Comparison of ENCODE assay signal across 11 mouse cellular contexts in the genomic region with DNA sequence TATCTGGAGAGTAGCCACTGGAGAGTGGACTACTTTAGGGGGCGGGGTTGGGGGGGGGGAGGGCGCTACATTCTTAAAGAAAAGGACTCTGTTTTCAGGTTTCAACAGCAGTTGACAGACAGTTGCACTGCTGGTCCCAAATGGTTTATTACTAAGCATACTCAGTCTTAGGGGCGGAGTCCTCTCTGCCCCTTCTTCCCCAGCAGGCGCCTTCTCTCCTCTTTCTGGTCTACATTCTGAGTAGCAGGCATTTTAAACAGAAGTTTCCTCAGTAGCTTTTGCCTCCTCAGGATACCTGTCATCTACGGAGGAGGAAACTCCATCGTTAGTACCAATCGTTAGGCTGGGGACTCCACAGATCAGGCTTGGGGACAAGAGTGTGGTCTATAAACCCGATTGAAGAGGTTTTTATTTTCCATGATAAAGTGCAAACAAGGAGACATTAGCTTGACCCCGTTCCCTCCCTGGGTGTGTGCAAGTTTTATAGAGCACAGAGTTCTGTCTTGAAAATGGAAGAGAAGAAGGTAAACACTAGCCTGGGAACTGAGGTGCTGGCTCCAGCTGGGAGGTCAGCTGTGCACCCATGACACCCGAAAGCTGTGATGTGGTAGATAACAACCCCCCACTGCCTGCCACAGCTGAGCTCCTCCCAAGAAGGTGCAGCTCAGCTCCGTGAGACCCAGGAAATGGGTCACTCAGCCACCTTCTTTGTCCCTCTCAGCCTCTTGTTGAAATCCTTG.
DNase-seq lines count a peak whose midpoint lies in the region; ATAC-seq and TF ChIP-seq lines count a peak whose summit lies in the region.
"Had no signal": no experiment of that assay in that cellular context is flagged by ENCODE, and none has a peak within 500 bp of the region (broad histone marks: within the 10 kb centered on the region; RNA-seq: fewer than 3 reads in every experiment).

No protein-coding gene starts in this region.

- H3K4me3 ChIP-seq in kidney, embryonic 14.5 days (ENCODE audit: low read length): no peak overlapping the region
- H3K4me3 ChIP-seq in liver, postnatal 0 days (ENCODE audit: low read depth, low read length): no peak overlapping the region
- H3K4me3 ChIP-seq in thymus, adult 2 months (ENCODE audit: control insufficient read depth, insufficient read depth, low read length): no peak overlapping the region; the same call in 1 of the 2 replicates
- no peak overlapping the region for H3K4me3 ChIP-seq in midbrain, embryonic 13.5 days (replicated peaks)
- H3K4me3 ChIP-seq in layer of hippocampus, adult 2 months: no peak overlapping the region
- H3K4me3 ChIP-seq: erythroblast, embryonic 14.5 days; limb, embryonic 13.5 days; neural tube, embryonic 12.5 days had no signal

- no peaks in the 10 kb centered on the region for H3K27me3 ChIP-seq in kidney, embryonic 14.5 days (ENCODE audit: control insufficient read depth, insufficient read depth, low read length)
- H3K27me3 ChIP-seq in liver, postnatal 0 days (ENCODE audit: insufficient read depth, low read length): no peaks in the 10 kb centered on the region
- no peaks in the 10 kb centered on the region for H3K27me3 ChIP-seq in thymus, adult 2 months (ENCODE audit: control insufficient read depth, insufficient read depth, low read length)
- H3K27me3 ChIP-seq in midbrain, embryonic 13.5 days: no peaks in the 10 kb centered on the region
- H3K27me3 ChIP-seq: limb, embryonic 13.5 days; neural tube, embryonic 12.5 days had no signal

- no peak for DNase-seq in kidney, postnatal 4 days
- DNase-seq in ZHBTc4 (ENCODE audit: low read depth, low spot score): peak; percentile 50
- peak; percentile 16 for DNase-seq in liver, postnatal 0 days
- DNase-seq in thymus, adult 2 months: peak; percentile 84
- no peak for DNase-seq in layer of hippocampus, adult 2 months (ENCODE audit: low spot score in 2 of 2)
- DNase-seq in right cerebral cortex, postnatal 4 days: no peak

- no peak for TF ChIP-seq EP300 in liver, postnatal 0 days (IDR thresholded peaks at IDR 0.05; ENCODE audit: low read depth)

- H3K4me2 ChIP-seq in kidney, embryonic 14.5 days (replicated peaks; ENCODE audit: low read depth, low read length): no peak overlapping the region
- no peak overlapping the region for H3K4me2 ChIP-seq in liver, postnatal 0 days (ENCODE audit: low read depth, low read length)
- H3K4me2 ChIP-seq in midbrain, embryonic 13.5 days (replicated peaks): no peak overlapping the region
- H3K4me2 ChIP-seq: limb, embryonic 13.5 days; neural tube, embryonic 12.5 days had no signal

- H3K4me1 ChIP-seq in kidney, embryonic 14.5 days (ENCODE audit: control insufficient read depth, insufficient read depth, low read length): peaks cover 9% of the 10 kb centered on the region
- 0 out of 2 replicates have a peak, but pooled peaks cover 3% of the 10 kb centered on the region for H3K4me1 ChIP-seq in liver, postnatal 0 days (ENCODE audit: insufficient read depth)
- peaks cover 50% of the 10 kb centered on the region for H3K4me1 ChIP-seq in thymus, adult 2 months (replicated peaks; ENCODE audit: control insufficient read depth, insufficient read depth, low read length)
- peaks cover 21% of the 10 kb centered on the region for H3K4me1 ChIP-seq in midbrain, embryonic 13.5 days (replicated peaks)

- no peaks in the 10 kb centered on the region for H3K9me3 ChIP-seq in kidney, embryonic 14.5 days (ENCODE audit: control insufficient read depth, low read length)
- no peaks in the 10 kb centered on the region for H3K9me3 ChIP-seq in liver, postnatal 0 days (ENCODE audit: low read length)
- H3K9me3 ChIP-seq in midbrain, embryonic 13.5 days: no peaks in the 10 kb centered on the region
- H3K9me3 ChIP-seq: limb, embryonic 13.5 days; neural tube, embryonic 12.5 days had no signal

- no peak for TF ChIP-seq CTCF in liver, postnatal 0 days (IDR thresholded peaks at IDR 0.05; ENCODE audit: low read depth)
- TF ChIP-seq CTCF in thymus, adult 2 months (IDR thresholded peaks at IDR 0.05; ENCODE audit: borderline replicate concordance, control insufficient read depth, extremely low read depth, insufficient read depth, low read length, poor library complexity): no peak
- no peak for TF ChIP-seq CTCF in layer of hippocampus, adult 2 months (conservative IDR thresholded peaks at IDR 0.05)

- 0 out of 2 replicates have a peak, but pooled peaks have one; percentile 27 for TF ChIP-seq POLR2A in thymus, adult 2 months (IDR thresholded peaks at IDR 0.05; ENCODE audit: control insufficient read depth, extremely low read depth, insufficient read depth, low read length, poor library complexity)

- no peak overlapping the region for H3K27ac ChIP-seq in kidney, embryonic 14.5 days (ENCODE audit: low read depth, low read length)
- H3K27ac ChIP-seq in liver, postnatal 0 days (ENCODE audit: low read depth): no peak overlapping the region
- H3K27ac ChIP-seq in thymus, adult 2 months (ENCODE audit: control insufficient read depth, insufficient read depth, low read length): peak overlapping the region; percentile 97
- no peak overlapping the region for H3K27ac ChIP-seq in midbrain, embryonic 13.5 days
- no peak overlapping the region for H3K27ac ChIP-seq in layer of hippocampus, adult 2 months
- H3K27ac ChIP-seq: limb, embryonic 13.5 days; neural tube, embryonic 12.5 days had no signal

- no peaks in the 10 kb centered on the region for H3K36me3 ChIP-seq in kidney, embryonic 14.5 days (ENCODE audit: control insufficient read depth, insufficient read depth, low read length)
- H3K36me3 ChIP-seq in liver, postnatal 0 days (replicated peaks; ENCODE audit: insufficient read depth, low read length): no peaks in the 10 kb centered on the region
- no peaks in the 10 kb centered on the region for H3K36me3 ChIP-seq in thymus, adult 2 months (ENCODE audit: control insufficient read depth, insufficient read depth, low read length)
- no peaks in the 10 kb centered on the region for H3K36me3 ChIP-seq in midbrain, embryonic 13.5 days
- H3K36me3 ChIP-seq: limb, embryonic 13.5 days; neural tube, embryonic 12.5 days had no signal

- 0 out of 2 replicates have a peak, but pooled peaks have one; percentile 22 for ATAC-seq in kidney, embryonic 14.5 days (ENCODE audit: low FRiP score, low TSS enrichment)
- no peak for ATAC-seq in liver, postnatal 0 days
- no peak for ATAC-seq in midbrain, embryonic 13.5 days

- H3K9ac ChIP-seq in kidney, embryonic 14.5 days (ENCODE audit: low read depth, low read length): no peak overlapping the region
- no peak overlapping the region for H3K9ac ChIP-seq in liver, postnatal 0 days (replicated peaks)
- no peak overlapping the region for H3K9ac ChIP-seq in midbrain, embryonic 13.5 days (replicated peaks)
- H3K9ac ChIP-seq: limb, embryonic 13.5 days; neural tube, embryonic 12.5 days had no signal

- 32% methylated on average over 11 of the region's 11 CpGs for WGBS in kidney, embryonic 14.5 days
- WGBS in liver, postnatal 0 days (ENCODE audit: insufficient replicate concordance): 42% methylated on average over 11 of the region's 11 CpGs
- 19% methylated on average over 11 of the region's 11 CpGs for WGBS in thymus, adult 2 months
- WGBS in midbrain, embryonic 13.5 days: 56% methylated on average over 11 of the region's 11 CpGs

Comparison
In these comparisons a context has a peak if more than half of its experiments do, and no peak if none do; other contexts are left out.
1. DNase-seq: peak in ZHBTc4 (single experiment), liver, postnatal 0 days (single experiment) and thymus, adult 2 months (single experiment); none in kidney, postnatal 4 days (0 of 2), layer of hippocampus, adult 2 months (0 of 2) and right cerebral cortex, postnatal 4 days (single experiment).